Mouse (Mus musculus) heart, adult 2 months (tissue): ENCODE results near the gene AI854703.

Source experiments
- CTCF ChIP-seq: fragments of 200-600 bp; IDR thresholded peaks from 2 replicates; pipeline ENCODE4 v1.8.1; 2022; ENCODE audit warnings: antibody characterized with exemption, mild to moderate bottlenecking, moderate library complexity
- EP300 ChIP-seq: fragments of 200-500 bp; IDR thresholded peaks from 2 replicates; pipeline ENCODE4 v1.6.1; 2011; ENCODE audit warnings: low read depth, low read length, control low read depth; ENCODE audit not compliant: insufficient read depth
- POLR2A ChIP-seq: fragments of 200-500 bp; IDR thresholded peaks from 2 replicates; pipeline ENCODE4 v1.6.1; 2011; ENCODE audit warnings: mild to moderate bottlenecking, low read depth, low read length, control low read depth; ENCODE audit not compliant: insufficient read depth

GRCm38 (mm10) chr6:48613464-48613863, 13.1 kb upstream of the AI854703 start:
- TF ChIP-seq POLR2A (no peak), EP300 (no peak), CTCF (no peak)
